Mouse (Mus musculus): Measurements from ENCODE around the gene Sstr4. TPM values are rescaled to one million over a fixed set of nuclear protein-coding genes. Genes with fewer than 3 reads are reported as not detected.
A peak's percentile ranks its signal among the peaks of the same experiment; 100 is the strongest.

Gene Sstr4
- total RNA-seq (2017): not detected in 2 replicates

DNA sequence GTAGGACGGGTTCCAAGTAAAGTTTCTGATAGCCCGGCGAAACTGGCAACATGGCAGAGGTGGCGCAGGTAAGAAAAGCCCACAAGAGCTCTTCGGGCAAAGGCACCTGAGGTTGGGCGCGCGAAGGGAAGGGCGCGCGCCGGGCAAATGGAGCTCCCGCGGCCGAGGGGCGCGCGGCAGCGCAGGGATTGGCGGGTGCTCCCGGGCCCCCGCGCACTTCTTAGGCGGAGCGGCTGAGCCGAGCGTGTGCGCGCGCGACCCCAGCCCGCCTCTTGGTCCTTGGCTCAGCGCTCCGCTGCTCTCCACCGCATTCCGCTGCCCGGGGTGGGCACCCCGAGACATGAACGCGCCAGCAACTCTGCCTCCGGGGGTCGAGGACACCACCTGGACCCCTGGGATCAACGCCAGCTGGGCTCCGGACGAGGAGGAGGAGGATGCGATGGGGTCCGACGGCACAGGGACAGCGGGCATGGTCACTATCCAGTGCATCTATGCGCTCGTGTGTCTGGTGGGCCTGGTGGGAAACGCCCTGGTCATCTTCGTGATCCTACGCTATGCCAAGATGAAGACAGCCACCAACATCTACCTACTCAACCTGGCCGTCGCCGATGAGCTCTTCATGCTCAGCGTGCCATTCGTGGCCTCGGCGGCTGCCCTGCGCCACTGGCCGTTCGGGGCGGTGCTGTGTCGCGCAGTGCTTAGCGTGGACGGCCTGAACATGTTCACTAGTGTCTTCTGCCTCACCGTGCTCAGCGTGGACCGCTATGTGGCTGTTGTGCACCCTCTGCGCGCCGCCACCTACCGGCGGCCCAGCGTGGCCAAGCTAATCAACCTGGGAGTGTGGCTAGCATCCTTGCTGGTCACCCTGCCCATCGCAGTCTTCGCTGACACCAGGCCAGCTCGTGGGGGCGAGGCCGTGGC lies at the start of gene Sstr4:
Gene Sstr4, plus strand, starts transcription at position 214 of the 921 bp plus-strand sequence.
- peak; percentile 24 for ATAC-seq (replicated peaks; ENCODE audit: low read depth, poor library complexity, severe bottlenecking)

DNA sequence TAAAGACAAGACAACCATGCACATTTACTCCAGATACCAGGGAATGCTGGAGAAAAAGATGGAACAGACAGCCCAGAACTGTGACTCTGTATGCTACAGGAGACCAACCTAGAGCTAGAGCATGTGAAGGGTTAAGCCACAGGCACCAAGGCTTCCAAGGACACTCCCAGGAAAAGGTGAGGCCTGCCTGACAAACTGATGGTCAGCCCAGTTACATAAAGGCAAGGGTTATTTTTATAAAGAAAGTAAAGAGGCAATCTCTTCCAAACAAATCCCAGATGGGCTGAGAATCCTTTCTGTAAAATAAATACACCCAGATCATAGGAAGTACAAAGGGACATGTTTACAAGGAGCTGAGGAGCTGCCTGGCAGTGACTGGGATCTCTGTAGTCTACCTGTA lies 49.8 kb upstream of the Sstr4 start:
- no peak for ATAC-seq (replicated peaks; ENCODE audit: low read depth, poor library complexity, severe bottlenecking)

DNA sequence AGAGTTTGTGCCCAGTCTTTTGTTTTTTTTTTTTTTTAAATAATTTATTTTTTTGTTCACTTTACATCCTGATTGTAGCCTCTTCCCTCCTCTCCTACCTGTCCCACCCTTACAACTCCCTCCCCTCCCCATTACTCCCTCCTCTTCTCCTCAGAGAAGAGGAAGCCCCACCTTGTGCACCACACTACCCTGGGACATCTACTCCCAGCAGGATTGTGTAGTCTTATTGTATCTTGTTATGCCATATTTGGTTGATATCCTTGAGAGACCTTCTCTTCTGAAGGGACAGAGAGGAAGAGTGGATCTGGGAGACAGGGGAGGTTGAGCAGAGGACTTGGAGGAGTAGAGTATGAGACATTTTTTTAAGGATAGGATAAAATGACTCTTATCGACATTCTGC lies 48.2 kb upstream of the Sstr4 start:
- no peak for ATAC-seq (replicated peaks; ENCODE audit: low read depth, poor library complexity, severe bottlenecking)

DNA sequence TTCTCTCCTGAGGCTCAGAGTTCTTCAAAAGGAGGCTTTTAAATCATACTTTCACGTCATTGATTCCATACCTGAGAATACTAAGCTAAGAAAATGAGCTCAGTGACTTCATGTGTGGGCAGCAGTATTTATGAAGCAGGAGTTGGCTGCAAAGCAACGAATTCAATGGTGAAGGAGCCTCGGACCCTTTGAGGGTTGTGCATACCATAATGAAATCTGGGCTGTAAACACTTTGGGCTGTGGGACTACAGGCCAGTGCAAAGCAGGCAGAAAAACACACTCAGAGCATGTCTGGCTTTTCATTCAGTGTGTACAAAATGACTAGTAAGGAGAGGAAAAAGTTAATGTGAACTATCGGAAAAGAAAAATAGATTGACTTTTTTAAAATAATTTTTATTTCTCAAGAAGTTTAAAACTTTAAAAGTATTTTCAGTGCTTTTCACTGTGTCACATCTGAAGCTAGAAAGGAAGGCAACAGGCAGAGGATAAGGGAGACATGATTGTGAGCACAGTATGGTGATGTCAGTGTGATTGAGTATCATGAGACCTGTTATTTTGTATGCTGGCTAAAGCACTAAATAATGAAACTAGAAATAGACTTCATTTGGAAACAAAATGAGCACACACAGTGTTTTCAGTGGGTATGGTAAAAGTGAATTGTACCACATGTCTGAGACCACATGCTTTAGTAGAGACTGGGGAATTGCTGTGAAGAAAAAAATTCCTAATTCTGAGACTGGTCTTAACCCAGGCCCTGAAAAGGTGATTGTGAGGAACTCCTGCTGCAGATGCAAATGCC lies 45.4 kb upstream of the Sstr4 start:
- no peak for ATAC-seq (replicated peaks; ENCODE audit: low read depth, poor library complexity, severe bottlenecking)

DNA sequence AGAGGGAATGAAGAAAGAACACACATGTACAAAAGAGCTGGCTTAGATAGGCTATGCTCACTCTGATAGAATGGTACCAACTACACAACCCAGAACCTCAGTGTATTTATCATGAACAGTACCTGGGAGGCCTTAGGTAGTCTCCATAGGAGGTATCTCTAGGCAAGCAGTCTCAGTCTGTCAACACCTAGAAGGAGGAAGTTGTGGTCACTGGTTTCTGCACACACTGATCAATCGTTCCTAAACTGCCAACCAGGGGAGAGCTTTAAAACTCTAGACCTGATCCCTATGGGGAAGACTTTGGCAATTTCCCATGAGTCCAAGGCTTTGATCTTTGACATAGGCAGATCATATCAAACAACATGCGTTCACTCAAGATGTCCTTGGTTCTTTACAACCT lies 44.7 kb upstream of the Sstr4 start:
- peak; percentile 80 for ATAC-seq (replicated peaks; ENCODE audit: low read depth, poor library complexity, severe bottlenecking)

DNA sequence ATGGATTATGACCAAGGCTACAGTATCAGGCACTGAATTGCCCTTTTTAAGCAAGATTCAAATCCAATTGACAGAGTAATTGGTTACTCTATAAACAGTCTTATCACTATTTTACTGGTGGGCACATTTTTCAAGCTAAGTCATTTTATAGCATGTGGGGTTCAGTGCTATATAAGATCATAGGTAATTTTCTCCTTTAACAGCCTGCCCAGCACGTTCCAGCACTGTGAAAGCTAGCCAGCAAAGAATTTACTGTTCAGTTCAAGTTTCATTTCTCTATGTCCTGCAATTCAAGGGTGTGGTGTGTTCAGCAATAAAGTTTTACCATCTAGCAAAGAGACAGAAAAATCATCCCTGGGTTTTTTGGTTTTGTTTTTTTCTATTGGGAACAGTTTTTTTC lies 42.5 kb upstream of the Sstr4 start:
- ATAC-seq (replicated peaks; ENCODE audit: low read depth, poor library complexity, severe bottlenecking): no peak

DNA sequence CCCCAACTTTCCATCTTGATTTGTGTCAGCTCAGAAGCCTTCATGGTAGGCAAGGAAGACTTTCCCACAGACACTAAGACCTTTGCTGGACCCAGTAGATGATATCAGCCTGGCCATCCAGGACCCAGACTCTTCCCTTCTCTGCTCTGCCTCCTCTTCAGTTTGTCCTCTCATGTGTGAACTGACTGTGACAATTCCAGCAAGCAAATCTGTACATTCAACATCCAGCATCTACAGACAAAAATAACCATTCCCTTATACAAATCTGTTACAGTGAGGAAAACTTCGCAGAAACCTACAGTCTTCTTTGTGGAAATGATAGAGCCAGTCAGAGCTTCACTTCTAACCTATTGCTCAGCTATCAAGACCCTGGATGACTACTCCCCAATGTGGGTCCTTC lies 38.0 kb upstream of the Sstr4 start:
- ATAC-seq (replicated peaks; ENCODE audit: low read depth, poor library complexity, severe bottlenecking): no peak

DNA sequence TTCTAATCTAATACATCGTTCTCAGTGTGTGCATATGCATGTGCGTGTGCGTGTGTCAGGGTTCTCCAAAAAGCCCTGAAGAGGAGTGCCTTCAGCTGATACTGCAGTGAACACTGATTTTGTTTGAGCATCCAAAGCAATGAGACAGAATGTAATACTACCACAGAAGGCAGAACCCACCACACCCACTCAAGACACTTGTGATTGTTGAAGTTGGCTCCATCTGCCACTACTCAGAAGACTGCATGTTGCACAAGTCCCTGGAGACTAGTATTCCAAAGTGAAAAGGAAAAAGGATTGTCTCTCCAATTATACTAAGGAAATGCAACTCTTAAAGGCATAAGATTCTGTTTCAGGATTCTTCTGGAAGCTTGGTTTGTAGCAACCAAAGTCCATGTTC lies 30.6 kb upstream of the Sstr4 start:
- ATAC-seq (replicated peaks; ENCODE audit: low read depth, poor library complexity, severe bottlenecking): no peak

DNA sequence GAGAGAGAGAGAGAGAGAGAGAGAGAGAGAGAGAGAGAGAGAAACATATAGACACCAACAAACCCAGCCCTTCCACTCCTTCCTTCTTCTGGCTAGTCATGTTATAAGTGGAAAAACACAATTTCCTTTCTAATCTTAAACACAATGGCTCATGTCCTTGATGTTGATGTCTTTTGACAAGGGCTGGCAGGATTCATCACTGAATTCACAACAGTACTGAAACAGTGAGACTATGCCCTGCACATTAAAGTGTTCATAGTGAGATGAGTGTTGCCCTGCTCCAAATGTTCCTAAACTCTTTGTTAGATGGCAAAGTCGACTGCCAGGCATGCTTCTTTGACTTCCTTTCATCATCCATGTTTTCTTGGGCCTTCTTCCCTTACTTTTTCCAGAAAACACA lies 29.9 kb upstream of the Sstr4 start:
- ATAC-seq (replicated peaks; ENCODE audit: low read depth, poor library complexity, severe bottlenecking): no peak

DNA sequence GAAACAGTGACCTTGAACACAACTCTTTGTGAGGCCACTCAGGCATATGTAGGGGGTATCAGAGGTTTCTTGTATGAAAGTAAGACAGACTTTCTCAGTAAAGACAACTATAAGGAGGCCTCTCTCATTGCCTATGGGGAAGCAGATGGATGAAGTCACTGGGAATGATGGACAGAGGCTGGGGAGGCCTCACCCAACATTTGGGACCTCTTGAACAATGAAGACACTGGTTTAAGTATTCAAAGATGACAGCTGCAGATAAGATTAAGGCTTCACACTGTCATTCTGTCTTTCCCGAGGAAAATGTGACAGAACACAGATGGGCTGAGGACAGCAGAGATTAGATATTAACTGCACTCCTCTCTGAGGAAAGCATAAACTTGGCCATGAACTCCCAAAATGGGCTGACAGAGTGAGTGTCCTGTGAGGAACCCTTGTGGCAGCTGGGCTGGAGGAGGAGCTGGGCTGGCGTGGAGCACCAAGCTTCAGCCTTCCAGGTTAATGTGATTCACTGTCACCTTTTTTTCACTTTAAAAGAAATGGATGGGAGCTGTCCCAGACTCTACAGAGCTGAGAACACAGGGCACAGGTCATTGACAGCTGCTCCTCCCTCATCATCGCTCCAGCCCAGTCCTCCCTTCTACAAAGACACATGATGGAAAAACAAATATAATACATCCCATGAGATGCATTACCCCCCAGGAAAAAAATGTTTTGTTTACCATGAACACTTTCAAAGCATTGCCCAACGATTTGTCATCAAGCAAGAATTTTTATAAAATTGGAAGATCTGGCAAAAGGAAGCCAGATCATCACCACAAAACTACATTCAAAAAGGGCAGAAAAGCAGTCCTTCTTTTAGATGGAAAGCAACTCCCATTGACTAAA lies 23.2 kb upstream of the Sstr4 start:
- no peak for ATAC-seq (replicated peaks; ENCODE audit: low read depth, poor library complexity, severe bottlenecking)

DNA sequence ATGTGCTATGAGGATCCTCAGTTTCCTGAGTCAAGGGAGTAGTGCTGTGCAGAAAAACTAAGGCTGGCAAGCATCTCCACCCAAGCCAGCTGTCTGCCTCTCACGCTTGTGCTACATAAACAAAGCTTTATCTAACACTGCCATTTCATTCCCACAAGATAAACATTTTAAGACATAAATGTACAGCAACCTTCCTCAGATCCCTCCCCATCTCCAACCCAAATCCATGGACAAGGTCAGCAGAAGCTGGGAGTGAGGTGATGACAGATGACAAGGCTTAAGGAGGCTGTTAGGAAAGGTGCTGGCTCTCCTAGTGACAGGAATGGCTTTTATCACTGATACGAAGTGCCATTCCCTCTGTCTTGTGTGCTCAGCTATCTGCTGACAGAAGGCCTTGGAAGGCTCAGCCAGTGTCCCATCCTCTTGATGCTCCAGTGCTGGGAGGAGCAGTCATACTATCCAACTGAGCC lies 21.5 kb upstream of the Sstr4 start:
- no peak for ATAC-seq (replicated peaks; ENCODE audit: low read depth, poor library complexity, severe bottlenecking)

DNA sequence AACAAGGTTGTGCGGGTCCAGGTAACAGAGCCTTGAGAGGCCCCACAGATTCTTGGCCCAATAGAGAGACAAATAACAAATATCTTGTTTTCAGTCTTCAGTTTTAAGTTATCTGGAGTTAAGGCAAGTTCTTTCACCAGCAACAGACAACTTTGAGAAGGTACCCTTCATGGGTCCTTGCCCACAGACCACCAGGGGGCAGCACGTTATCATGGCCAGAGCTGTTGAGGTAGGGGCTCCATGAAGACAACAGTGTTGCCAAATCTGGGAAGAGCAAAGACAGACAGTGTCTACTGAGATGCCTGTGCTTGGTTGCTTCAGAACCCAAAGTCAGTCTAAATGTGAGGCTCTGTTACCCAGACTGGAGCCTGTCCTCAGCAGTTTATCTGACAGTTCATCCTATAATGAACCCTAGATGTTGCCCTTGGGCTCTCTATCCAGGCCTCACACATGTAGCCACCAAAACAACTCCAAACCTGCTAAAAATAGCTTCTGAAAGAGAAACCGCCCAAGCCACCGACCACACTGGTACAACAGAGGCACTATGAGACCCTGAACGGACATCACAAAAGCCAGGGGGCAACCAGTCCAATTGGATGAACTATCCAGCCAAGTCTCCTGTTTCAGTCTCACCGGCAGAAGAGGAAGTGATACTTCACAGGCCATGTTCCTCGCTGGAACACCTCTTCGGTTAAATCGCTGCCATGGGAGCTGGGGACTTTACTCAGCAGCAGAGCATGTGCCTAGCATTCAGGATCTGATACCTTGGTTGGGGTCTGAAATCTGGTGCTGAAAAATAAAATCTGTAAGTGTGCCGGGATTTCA lies 19.6 kb upstream of the Sstr4 start:
- ATAC-seq (replicated peaks; ENCODE audit: low read depth, poor library complexity, severe bottlenecking): peak; percentile 71

DNA sequence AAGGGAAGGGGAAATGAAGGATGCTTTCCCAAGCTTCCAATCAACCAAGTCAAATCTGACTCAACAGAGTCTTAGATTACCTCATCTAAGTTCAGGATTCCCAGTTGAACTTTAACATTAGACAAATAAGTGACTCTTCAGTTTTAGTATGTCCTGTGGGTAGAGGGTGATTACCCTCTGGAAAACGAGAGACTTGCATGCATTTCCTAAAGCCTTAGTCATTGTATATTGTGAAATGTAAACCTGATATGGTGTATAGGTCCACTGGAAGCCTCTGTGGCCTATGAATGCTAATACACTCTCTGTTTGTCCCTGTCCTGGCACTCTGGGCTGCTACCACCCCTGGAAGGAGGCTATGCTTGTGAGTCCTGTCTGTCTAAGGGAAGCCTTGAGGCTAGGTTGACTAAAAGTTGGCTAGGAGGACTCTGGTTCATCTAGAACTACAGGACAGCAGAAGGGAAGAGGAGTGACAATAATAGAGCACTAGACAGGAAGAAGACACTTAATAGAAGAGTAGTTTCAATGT lies 16.3 kb upstream of the Sstr4 start:
- ATAC-seq (replicated peaks; ENCODE audit: low read depth, poor library complexity, severe bottlenecking): no peak

DNA sequence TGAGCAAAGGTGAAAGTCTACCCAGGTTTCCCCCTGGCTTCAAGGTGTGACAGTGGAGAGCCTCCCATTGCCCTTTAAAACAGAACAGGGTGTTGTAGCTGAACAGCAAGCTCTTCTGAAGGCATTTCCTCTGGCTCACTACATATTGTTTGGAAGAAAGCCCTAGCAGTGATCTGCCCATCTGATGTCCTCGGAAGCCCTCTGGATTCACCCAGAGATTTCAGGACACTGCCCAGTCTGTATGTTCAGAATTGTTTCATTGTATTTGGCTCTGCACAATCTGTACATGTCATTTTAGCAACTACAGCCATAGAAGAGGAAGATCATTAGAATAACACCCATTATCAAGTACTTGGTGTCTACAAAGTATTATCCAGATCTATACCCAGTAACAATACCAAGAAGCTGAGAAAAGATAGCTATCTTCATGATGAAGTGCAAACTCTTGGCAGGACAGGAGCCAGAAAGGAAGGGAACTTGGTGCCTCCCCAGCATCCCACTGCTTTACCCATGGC lies 15.2 kb upstream of the Sstr4 start:
- ATAC-seq (replicated peaks; ENCODE audit: low read depth, poor library complexity, severe bottlenecking): no peak

DNA sequence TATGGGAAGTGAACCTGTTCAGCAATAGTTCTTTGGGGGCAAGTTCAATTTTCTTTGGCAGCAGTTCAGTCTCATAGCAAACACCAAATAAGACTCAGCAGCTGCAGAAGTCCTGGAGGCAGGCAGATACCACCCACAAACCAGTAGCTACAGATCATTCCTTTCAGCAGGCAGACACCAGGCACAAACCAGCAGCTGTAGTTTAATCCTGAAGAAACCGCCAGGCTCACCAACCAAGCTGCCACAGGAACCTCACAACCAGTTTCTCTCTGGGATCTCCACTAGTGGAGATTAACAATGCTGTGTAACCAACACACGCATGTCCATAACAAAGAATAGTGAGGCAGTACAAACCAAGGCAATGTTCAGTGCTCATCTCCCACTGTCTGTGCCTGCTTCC lies 14.1 kb upstream of the Sstr4 start:
- ATAC-seq (replicated peaks; ENCODE audit: low read depth, poor library complexity, severe bottlenecking): no peak

DNA sequence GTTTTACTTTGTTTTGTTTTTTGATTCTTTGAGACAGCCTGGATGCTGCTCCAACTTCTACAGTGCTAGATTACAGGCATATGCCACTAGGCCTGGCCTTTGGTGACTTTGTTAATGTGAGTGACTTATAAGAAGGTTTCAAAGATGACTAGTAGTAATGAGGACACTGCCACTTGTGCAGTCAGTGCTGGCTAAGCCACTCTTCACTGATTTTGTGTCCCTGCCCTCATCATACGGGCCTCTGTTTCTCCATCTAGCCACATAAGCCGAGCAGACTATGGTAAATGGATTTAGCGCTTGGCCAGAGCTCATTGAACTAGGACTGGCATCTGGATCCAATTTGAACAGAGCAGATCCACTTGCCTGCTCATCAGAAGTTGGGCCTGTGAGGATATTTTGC lies 8.7 kb upstream of the Sstr4 start:
- no peak for ATAC-seq (replicated peaks; ENCODE audit: low read depth, poor library complexity, severe bottlenecking)

DNA sequence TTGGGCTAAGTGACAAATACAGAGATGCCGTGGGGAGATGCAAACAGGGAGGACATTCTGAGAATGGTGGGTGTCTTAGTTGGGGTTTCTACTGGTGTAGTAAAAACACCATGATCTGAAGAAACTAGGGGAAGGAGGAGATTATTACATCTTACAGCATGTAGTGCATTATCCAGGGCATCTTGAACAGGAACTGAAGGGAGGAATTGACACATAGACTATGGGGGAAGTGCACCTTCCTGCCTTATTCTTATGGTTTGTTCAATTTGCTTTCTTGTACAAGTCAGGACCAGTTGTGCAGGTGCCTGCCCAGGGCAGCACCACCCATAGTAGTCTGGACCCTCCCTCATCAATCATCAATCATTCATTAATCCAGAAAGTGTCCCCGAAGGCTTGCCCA lies 8.2 kb upstream of the Sstr4 start:
- ATAC-seq (replicated peaks; ENCODE audit: low read depth, poor library complexity, severe bottlenecking): no peak

DNA sequence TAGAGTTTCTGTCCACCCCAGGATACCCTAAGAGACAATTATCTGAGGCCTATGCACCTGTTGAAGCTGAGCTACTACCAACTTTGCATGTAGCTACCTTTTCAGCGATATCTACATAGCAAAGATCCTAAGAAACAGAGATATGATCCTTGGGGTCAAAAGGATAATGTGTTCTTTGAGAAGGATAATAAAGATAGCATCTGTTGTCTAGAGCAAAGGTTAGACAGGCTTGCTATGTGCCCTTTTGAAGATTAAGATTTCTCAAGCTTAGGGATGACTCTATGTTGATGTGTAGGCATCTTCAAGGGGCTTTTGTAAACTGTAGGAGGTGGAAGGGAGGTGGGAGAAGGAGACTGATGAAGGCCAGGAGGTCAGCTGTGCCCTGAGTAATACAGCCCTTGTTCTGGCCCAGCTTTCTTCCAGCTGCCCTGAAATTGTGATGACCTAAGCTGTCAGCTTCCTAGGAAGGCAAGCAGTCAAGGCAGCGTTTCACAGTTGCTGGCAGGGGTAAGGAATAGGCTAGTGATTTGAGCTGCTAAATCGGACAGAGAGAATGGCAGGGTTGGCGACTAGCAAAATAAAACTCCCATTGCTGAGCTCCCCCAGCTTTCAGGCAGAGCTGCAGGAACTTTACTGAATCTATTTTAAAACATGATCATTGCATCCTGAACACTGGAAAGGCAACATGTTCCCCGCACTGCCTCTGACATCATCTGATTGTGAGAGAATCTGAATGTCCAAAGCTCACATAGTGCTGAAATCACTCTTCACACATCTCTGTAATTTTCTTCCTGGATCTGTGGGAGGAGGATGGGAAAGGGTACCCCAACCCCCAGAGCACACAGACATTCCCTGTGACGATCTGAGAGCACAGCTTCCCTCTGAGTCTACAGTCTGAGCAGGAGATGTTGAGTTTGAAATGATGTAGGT lies 7.2 kb upstream of the Sstr4 start:
- no peak for ATAC-seq (replicated peaks; ENCODE audit: low read depth, poor library complexity, severe bottlenecking)

Data from common myeloid progenitor, adult 5-6 weeks (primary cell).